Mouse (Mus musculus) embryonic facial prominence, embryonic 15.5 days (tissue): ENCODE data around the gene Dgki. TPM values are rescaled to one million over a fixed set of nuclear protein-coding genes. Genes with fewer than 3 reads are reported as not detected.

Experiments
- ATAC-seq: fragments of 200-750 bp; cut with Nextera tagmentation; 2 replicates; pipeline ENCODE4 v1.8.0; 2017; ENCODE audit warnings: low read depth, moderate TSS enrichment; ENCODE audit not compliant: insufficient number of reproducible peaks, low FRiP score, low TSS enrichment
- H3K27ac ChIP-seq: fragments of 300-500 bp; sonication (generic); replicated peaks from 2 replicates; pipeline ENCODE4 v1.5.1; 2015; ENCODE audit warnings: mild to moderate bottlenecking, inconsistent platforms
- H3K27me3 ChIP-seq: fragments of 300-500 bp; sonication (generic); 2 replicates; pipeline ENCODE4 v1.6.1; 2015; ENCODE audit warnings: inconsistent platforms
- H3K36me3 ChIP-seq: fragments of 300-500 bp; sonication (generic); 2 replicates; pipeline ENCODE4 v1.6.1; 2015; ENCODE audit warnings: mild to moderate bottlenecking, inconsistent platforms
- H3K4me1 ChIP-seq: fragments of 300-500 bp; sonication (generic); 2 replicates; pipeline ENCODE4 v1.6.1; 2015; ENCODE audit warnings: inconsistent platforms
- H3K4me2 ChIP-seq: fragments of 300-500 bp; sonication (generic); replicated peaks from 2 replicates; pipeline ENCODE4 v1.6.1; 2015; ENCODE audit warnings: mild to moderate bottlenecking, inconsistent platforms
- H3K4me3 ChIP-seq: fragments of 300-500 bp; sonication (generic); replicated peaks from 2 replicates; pipeline ENCODE4 v1.5.1; 2015; ENCODE audit warnings: mild to moderate bottlenecking, inconsistent platforms
- H3K9ac ChIP-seq: fragments of 300-500 bp; sonication (generic); 2 replicates; pipeline ENCODE4 v1.6.1; 2015; ENCODE audit warnings: inconsistent platforms
- H3K9me3 ChIP-seq: fragments of 300-500 bp; sonication (generic); replicated peaks from 2 replicates; pipeline ENCODE4 v1.6.1; 2016; ENCODE audit warnings: inconsistent platforms
- WGBS: fragments of 180-500 bp; shearing (Covaris S2); methylation state at CpG from one replicate; pipeline ENCODE4 v1.1.7; 2015; 5-methylcytosine and 5-hydroxymethylcytosine counted together
- polyA plus RNA-seq: library from polyadenylated mRNA; unstranded; fragments of >200 nt; fragmentation: Nextera tagmentation; extraction: Ambion mirVana; gene quantifications from 2 replicates; pipeline ENCODE4 v1.2.1, GENCODE M21; 2015

Dgki gene
- polyA plus RNA-seq, 1 experiment from 2014 or later: 0.83 TPM

DNA sequence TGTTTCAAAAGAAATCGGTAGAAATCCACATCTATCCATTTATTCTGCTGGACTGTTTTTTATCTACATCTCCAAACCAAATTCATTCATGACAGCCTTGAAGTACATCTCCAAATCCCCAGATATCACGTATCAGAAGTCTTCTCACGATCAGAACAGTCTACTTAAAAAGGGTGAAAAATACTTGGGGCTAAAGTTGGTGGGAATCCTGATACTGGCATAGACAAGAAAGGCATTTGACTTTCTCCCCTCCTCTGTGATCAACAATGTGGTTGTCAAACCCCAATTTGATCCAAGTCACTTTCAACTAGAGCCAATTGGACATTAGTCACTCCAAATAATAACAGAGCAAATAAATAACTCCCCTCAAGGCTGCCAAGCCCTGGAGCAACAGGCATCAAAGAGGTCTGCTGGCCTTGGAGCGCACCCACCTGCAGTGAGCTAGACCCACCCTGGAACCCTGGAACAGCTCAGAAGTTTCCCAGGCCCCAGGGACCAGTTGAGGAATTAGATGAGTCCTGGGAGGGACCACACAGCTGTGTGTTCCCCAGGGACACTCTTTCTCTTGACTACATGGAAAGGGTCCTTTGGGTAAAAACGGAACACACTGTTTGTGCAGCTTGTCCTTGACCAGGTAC, 499.6 kb downstream of the Dgki start:
- Histone ChIP-seq H3K4me2 (no peak overlapping the region), H3K4me3 (no peak overlapping the region), H3K9me3 (no peaks in the 10 kb centered on the region), H3K4me1 (no peaks in the 10 kb centered on the region), H3K27me3 (no peaks in the 10 kb centered on the region), H3K9ac (no peak overlapping the region), H3K27ac (no peak overlapping the region), H3K36me3 (no peaks in the 10 kb centered on the region; the same call in 1 of the 2 replicates)
- ATAC-seq: no peak
- 70% methylated on average over 5 of the region's 5 CpGs for WGBS

DNA sequence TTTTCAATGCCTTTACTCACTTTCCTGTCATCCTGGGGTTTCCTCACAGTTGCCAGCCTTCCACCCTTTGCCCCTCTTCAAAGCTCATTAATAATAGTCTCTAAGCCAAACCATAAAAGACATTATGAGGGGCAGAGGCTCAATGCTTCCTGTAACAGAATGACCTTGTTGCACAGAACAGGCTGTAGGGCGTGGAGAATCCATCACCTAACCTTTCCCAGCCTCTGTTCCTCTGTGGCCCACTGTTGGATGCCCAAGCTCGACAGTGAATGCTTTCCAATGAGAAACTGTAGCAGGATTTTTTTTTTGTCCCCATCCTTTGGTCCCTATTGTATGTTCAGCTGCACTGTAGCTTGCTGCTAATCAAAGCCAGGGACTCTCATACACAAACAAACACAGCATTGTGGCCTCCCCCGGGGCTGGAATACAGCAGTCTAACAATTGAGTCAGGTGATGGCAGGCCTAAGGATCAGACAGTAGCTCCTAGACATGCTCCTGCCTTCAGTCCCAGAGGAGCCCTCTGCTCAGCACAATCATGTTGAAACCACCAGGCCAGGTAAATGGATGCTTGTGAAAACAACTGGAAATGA, 502.8 kb downstream of the Dgki start:
- ATAC-seq: no peak
- Histone ChIP-seq H3K27me3 (no peaks in the 10 kb centered on the region), H3K4me3 (no peak overlapping the region), H3K36me3 (no peaks in the 10 kb centered on the region), H3K4me1 (no peaks in the 10 kb centered on the region; the same call in 1 of the 2 replicates), H3K9ac (no peak overlapping the region), H3K9me3 (no peaks in the 10 kb centered on the region), H3K4me2 (no peak overlapping the region), H3K27ac (no peak overlapping the region)
- WGBS: 37% methylated on average over 3 of the region's 3 CpGs

Other genes starting within 250 kb of the Dgki start
- gene Creb3l2, start 142.0 kb upstream of the Dgki start, polyA plus RNA-seq: 27.3 and 28.1 TPM in 2 replicates
- 0.17 and 0.21 TPM in 2 replicates for gene Akr1d1, start 230.0 kb upstream of the Dgki start, polyA plus RNA-seq